Mouse (Mus musculus) layer of hippocampus, adult 11-12 months (tissue): ENCODE measurements around the gene Agpat3.

Experiments
- DNase-seq: peaks from one replicate; pipeline ENCODE4 v3.0.0; 2022; ENCODE audit warnings: low spot score

Agpat3 gene

GRCm38 (mm10) chr10:78296980-78297379, 55.3 kb downstream of the Agpat3 start:
- DNase-seq = no peak

GRCm38 (mm10) chr10:78296371-78296770, 55.9 kb downstream of the Agpat3 start:
- no peak for DNase-seq

GRCm38 (mm10) chr10:78293576-78293975, 58.7 kb downstream of the Agpat3 start:
- DNase-seq = no peak

GRCm38 (mm10) chr10:78292381-78292780, 59.9 kb downstream of the Agpat3 start:
- DNase-seq = no peak

GRCm38 (mm10) chr10:78290730-78291535, 61.4 kb downstream of the Agpat3 start:
- DNase-seq = no peak

- no peak for DNase-seq
Measured at GRCm38 (mm10) chr10:78288896-78289295, 63.4 kb downstream of the Agpat3 start.

GRCm38 (mm10) chr10:78288135-78288534, 64.2 kb downstream of the Agpat3 start:
- DNase-seq = no peak

GRCm38 (mm10) chr10:78287465-78288132, 64.7 kb downstream of the Agpat3 start:
- no peak for DNase-seq

GRCm38 (mm10) chr10:78285959-78286358, 66.3 kb downstream of the Agpat3 start:
- DNase-seq = no peak

- no peak for DNase-seq
Measured at GRCm38 (mm10) chr10:78285409-78285808, 66.9 kb downstream of the Agpat3 start.

GRCm38 (mm10) chr10:78284812-78285211, 67.5 kb downstream of the Agpat3 start:
- DNase-seq = no peak

GRCm38 (mm10) chr10:78282411-78282810, 69.9 kb downstream of the Agpat3 start:
- no peak for DNase-seq

GRCm38 (mm10) chr10:78280486-78280885, 71.8 kb downstream of the Agpat3 start:
- DNase-seq = no peak

GRCm38 (mm10) chr10:78279210-78279609, 73.1 kb downstream of the Agpat3 start:
- peak; percentile 69 for DNase-seq

- DNase-seq = no peak
Measured at GRCm38 (mm10) chr10:78277835-78278234, 74.5 kb downstream of the Agpat3 start.

- no peak for DNase-seq
Measured at GRCm38 (mm10) chr10:78276242-78276641, 76.0 kb downstream of the Agpat3 start.

GRCm38 (mm10) chr10:78272932-78273331, 79.4 kb downstream of the Agpat3 start:
- no peak for DNase-seq

GRCm38 (mm10) chr10:78265881-78266280, 86.4 kb downstream of the Agpat3 start:
- no peak for DNase-seq

- no peak for DNase-seq
Measured at GRCm38 (mm10) chr10:78264735-78265134, 87.6 kb downstream of the Agpat3 start.

GRCm38 (mm10) chr10:78260916-78261650, 91.2 kb downstream of the Agpat3 start:
- no peak for DNase-seq

- DNase-seq = no peak
Measured at GRCm38 (mm10) chr10:78260322-78260721, 92.0 kb downstream of the Agpat3 start.

GRCm38 (mm10) chr10:78259702-78260101, 92.6 kb downstream of the Agpat3 start:
- DNase-seq = no peak

GRCm38 (mm10) chr10:78259230-78259629, 93.1 kb downstream of the Agpat3 start:
- DNase-seq = no peak
